Comparison of ENCODE assay signal across 27 mouse cellular contexts in the genomic region with DNA sequence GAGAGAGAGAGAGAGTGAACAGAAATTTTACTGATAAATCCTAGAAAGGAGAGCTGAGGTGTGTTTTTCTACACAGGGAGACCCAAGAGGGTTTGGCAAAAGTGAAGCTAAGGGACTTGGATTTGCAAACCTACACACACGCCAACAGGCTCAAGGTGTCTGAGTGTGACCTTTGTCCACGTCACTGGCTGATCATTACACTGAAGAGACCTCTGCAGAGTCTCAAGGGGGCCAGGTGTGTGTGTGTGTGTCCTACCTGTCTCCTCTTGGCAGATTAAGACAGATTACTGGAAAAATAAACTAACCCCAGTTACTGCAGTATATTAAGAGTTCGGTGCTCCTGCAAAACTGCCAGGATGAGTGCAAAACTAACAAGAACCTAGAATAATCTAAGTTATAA. TPM values are rescaled to one million over a fixed set of nuclear protein-coding genes. Genes with fewer than 3 reads are reported as not detected.
A peak's percentile ranks its signal among the peaks of the same experiment; 100 is the strongest.
DNase-seq lines count a peak whose midpoint lies in the region; ATAC-seq and TF ChIP-seq lines count a peak whose summit lies in the region.
"Had no signal": no experiment of that assay in that cellular context is flagged by ENCODE, and none has a peak within 500 bp of the region (broad histone marks: within the 10 kb centered on the region; RNA-seq: fewer than 3 reads in every experiment).

No protein-coding gene starts in this region.

- H3K4me2 ChIP-seq in intestine, embryonic 16.5 days (ENCODE audit: low read depth, low read length) = no peak overlapping the region
- H3K4me2 ChIP-seq in intestine, postnatal 0 days (replicated peaks; ENCODE audit: low read depth) = no peak overlapping the region
- no peak overlapping the region for H3K4me2 ChIP-seq in kidney, embryonic 16.5 days (replicated peaks; ENCODE audit: low read depth, low read length)
- H3K4me2 ChIP-seq in midbrain, embryonic 11.5 days = no peak overlapping the region
- H3K4me2 ChIP-seq: embryonic facial prominence, embryonic 12.5 days; embryonic facial prominence, embryonic 15.5 days; heart, embryonic 12.5 days; heart, embryonic 15.5 days; hindbrain, embryonic 13.5 days had no signal

- peak; percentile 87 for DNase-seq in kidney, adult 2 months
- peak; percentile 61 to 71 for DNase-seq in kidney, postnatal 25 days
- no peak for DNase-seq in midbrain, embryonic 11.5 days (ENCODE audit: low spot score, missing footprints)
- DNase-seq in right cerebral cortex, adult 2 months (ENCODE audit: low spot score in 2 of 2) = no peak
- DNase-seq: adrenal gland, adult 2 months; adrenal gland, postnatal 14 days; cerebellum, adult 11 months; cerebellum, adult 2 months; cerebellum, adult 9-11 months; cerebellum, postnatal 25 days; forebrain, postnatal 0 days; gastrocnemius, adult 2 months; gastrocnemius, postnatal 14 days; heart, adult 18-20 months; heart, postnatal 10 days; heart, postnatal 36 days had no signal

- H3K9ac ChIP-seq in intestine, embryonic 16.5 days (ENCODE audit: low read depth, low read length) = no peak overlapping the region
- no peak overlapping the region for H3K9ac ChIP-seq in intestine, postnatal 0 days (ENCODE audit: low read depth, low read length)
- no peak overlapping the region for H3K9ac ChIP-seq in kidney, embryonic 16.5 days (replicated peaks; ENCODE audit: low read length)
- no peak overlapping the region for H3K9ac ChIP-seq in midbrain, embryonic 11.5 days (ENCODE audit: low read length)
- H3K9ac ChIP-seq: embryonic facial prominence, embryonic 12.5 days; embryonic facial prominence, embryonic 15.5 days; forebrain, postnatal 0 days; heart, embryonic 12.5 days; heart, embryonic 15.5 days; hindbrain, embryonic 13.5 days had no signal

- WGBS in intestine, embryonic 16.5 days = 57% methylated on average over 3 of the region's 3 CpGs
- WGBS in intestine, postnatal 0 days = 42% methylated on average over 3 of the region's 3 CpGs
- 43% methylated on average over 3 of the region's 3 CpGs for WGBS in kidney, adult 2 months
- 66% methylated on average over 3 of the region's 3 CpGs for WGBS in kidney, embryonic 16.5 days
- WGBS in midbrain, embryonic 11.5 days = 91% methylated on average over 3 of the region's 3 CpGs

- no peak overlapping the region for H3K27ac ChIP-seq in intestine, embryonic 16.5 days (ENCODE audit: low read length)
- no peak overlapping the region for H3K27ac ChIP-seq in intestine, postnatal 0 days (ENCODE audit: low read depth, low read length)
- no peak overlapping the region for H3K27ac ChIP-seq in kidney, adult 2 months (ENCODE audit: insufficient read depth, low read depth, low read length)
- 0 out of 2 replicates have a peak overlapping the region, but pooled peaks have one; percentile 34 for H3K27ac ChIP-seq in kidney, embryonic 16.5 days (ENCODE audit: low read length)
- no peak overlapping the region for H3K27ac ChIP-seq in midbrain, embryonic 11.5 days (ENCODE audit: low read depth, low read length)
- H3K27ac ChIP-seq: embryonic facial prominence, embryonic 12.5 days; embryonic facial prominence, embryonic 15.5 days; gastrocnemius, adult 2 months; heart, embryonic 15.5 days; hindbrain, embryonic 10.5 days; hindbrain, embryonic 13.5 days had no signal

- no peak overlapping the region for H3K4me3 ChIP-seq in intestine, embryonic 16.5 days (ENCODE audit: low read length)
- H3K4me3 ChIP-seq in intestine, postnatal 0 days (ENCODE audit: low read depth, low read length) = no peak overlapping the region
- no peak overlapping the region for H3K4me3 ChIP-seq in kidney, adult 2 months (ENCODE audit: insufficient read depth, low read depth, low read length)
- H3K4me3 ChIP-seq in kidney, embryonic 16.5 days (ENCODE audit: low read length) = no peak overlapping the region
- no peak overlapping the region for H3K4me3 ChIP-seq in midbrain, embryonic 11.5 days (ENCODE audit: low read depth, low read length)
- H3K4me3 ChIP-seq: embryonic facial prominence, embryonic 12.5 days; embryonic facial prominence, embryonic 15.5 days; gastrocnemius, adult 2 months; heart, embryonic 12.5 days; heart, embryonic 15.5 days; hindbrain, embryonic 10.5 days; hindbrain, embryonic 13.5 days had no signal

- no peak for TF ChIP-seq CTCF in intestine, postnatal 0 days (IDR thresholded peaks at IDR 0.05; ENCODE audit: low read depth)
- no peak for TF ChIP-seq CTCF in kidney, adult 2 months (conservative IDR thresholded peaks at IDR 0.05; ENCODE audit: insufficient read depth, insufficient read length, low read depth, low read length)

- H3K36me3 ChIP-seq in intestine, embryonic 16.5 days (ENCODE audit: control insufficient read depth, insufficient read depth, low read length) = no peaks in the 10 kb centered on the region
- no peaks in the 10 kb centered on the region for H3K36me3 ChIP-seq in intestine, postnatal 0 days (ENCODE audit: control insufficient read depth, insufficient read depth)
- H3K36me3 ChIP-seq in kidney, adult 2 months (ENCODE audit: control insufficient read depth, insufficient read depth, low read length) = no peaks in the 10 kb centered on the region
- H3K36me3 ChIP-seq in kidney, embryonic 16.5 days (ENCODE audit: insufficient read depth, low read length) = no peaks in the 10 kb centered on the region
- H3K36me3 ChIP-seq in midbrain, embryonic 11.5 days (ENCODE audit: control insufficient read depth, insufficient read depth, low read length) = no peaks in the 10 kb centered on the region
- H3K36me3 ChIP-seq: embryonic facial prominence, embryonic 12.5 days; embryonic facial prominence, embryonic 15.5 days; heart, embryonic 12.5 days; heart, embryonic 15.5 days; hindbrain, embryonic 10.5 days; hindbrain, embryonic 13.5 days had no signal

- H3K9me3 ChIP-seq in intestine, embryonic 16.5 days (ENCODE audit: control insufficient read depth, low read length) = no peaks in the 10 kb centered on the region
- no peaks in the 10 kb centered on the region for H3K9me3 ChIP-seq in intestine, postnatal 0 days (ENCODE audit: control insufficient read depth)
- no peaks in the 10 kb centered on the region for H3K9me3 ChIP-seq in kidney, embryonic 16.5 days (ENCODE audit: low read length)
- no peaks in the 10 kb centered on the region for H3K9me3 ChIP-seq in midbrain, embryonic 11.5 days (ENCODE audit: control insufficient read depth, low read length)
- H3K9me3 ChIP-seq: embryonic facial prominence, embryonic 12.5 days; embryonic facial prominence, embryonic 15.5 days; heart, embryonic 12.5 days; heart, embryonic 15.5 days; hindbrain, embryonic 10.5 days; hindbrain, embryonic 13.5 days had no signal

- H3K27me3 ChIP-seq in intestine, embryonic 16.5 days (replicated peaks; ENCODE audit: control insufficient read depth, insufficient read depth, low read length) = no peaks in the 10 kb centered on the region
- H3K27me3 ChIP-seq in intestine, postnatal 0 days (replicated peaks; ENCODE audit: control insufficient read depth, insufficient read depth, low read length) = no peaks in the 10 kb centered on the region
- H3K27me3 ChIP-seq in kidney, adult 2 months (replicated peaks; ENCODE audit: control insufficient read depth, insufficient read depth, low read length) = no peaks in the 10 kb centered on the region
- H3K27me3 ChIP-seq in kidney, embryonic 16.5 days (ENCODE audit: insufficient read depth, low read length) = no peaks in the 10 kb centered on the region
- no peaks in the 10 kb centered on the region for H3K27me3 ChIP-seq in midbrain, embryonic 11.5 days (ENCODE audit: control insufficient read depth, insufficient read depth, low read length)
- H3K27me3 ChIP-seq: embryonic facial prominence, embryonic 12.5 days; embryonic facial prominence, embryonic 15.5 days; heart, embryonic 12.5 days; heart, embryonic 15.5 days; hindbrain, embryonic 13.5 days had no signal

- ATAC-seq in intestine, embryonic 16.5 days = peak; percentile 60; the same call in 1 of the 2 replicates
- no peak for ATAC-seq in intestine, postnatal 0 days
- ATAC-seq in kidney, embryonic 16.5 days (ENCODE audit: low FRiP score, low TSS enrichment) = no peak
- no peak for ATAC-seq in midbrain, embryonic 11.5 days (ENCODE audit: low FRiP score)
- ATAC-seq in megakaryocyte-erythroid progenitor cell, adult 5-6 weeks (replicated peaks; ENCODE audit: low FRiP score, low TSS enrichment, poor library complexity, severe bottlenecking) = no peak
- ATAC-seq: forebrain, embryonic 14.5 days; forebrain, postnatal 0 days had no signal

- TF ChIP-seq POLR2A in kidney, adult 2 months (IDR thresholded peaks at IDR 0.05; ENCODE audit: low read depth, low read length) = no peak

- peaks cover 19% of the 10 kb centered on the region for H3K4me1 ChIP-seq in intestine, embryonic 16.5 days (ENCODE audit: control insufficient read depth, insufficient read depth, low read length)
- H3K4me1 ChIP-seq in intestine, postnatal 0 days (replicated peaks; ENCODE audit: control insufficient read depth, insufficient read depth, low read length) = 0 out of 2 replicates have a peak, but pooled peaks cover 5% of the 10 kb centered on the region
- peaks cover 14% of the 10 kb centered on the region for H3K4me1 ChIP-seq in kidney, adult 2 months (ENCODE audit: control insufficient read depth, insufficient read depth, low read length)
- peaks cover 22% of the 10 kb centered on the region for H3K4me1 ChIP-seq in kidney, embryonic 16.5 days (ENCODE audit: insufficient read depth, low read length)
- no peaks in the 10 kb centered on the region for H3K4me1 ChIP-seq in midbrain, embryonic 11.5 days (ENCODE audit: control insufficient read depth, insufficient read depth, low read length)
- H3K4me1 ChIP-seq: embryonic facial prominence, embryonic 12.5 days; embryonic facial prominence, embryonic 15.5 days; heart, embryonic 15.5 days; hindbrain, embryonic 10.5 days; hindbrain, embryonic 13.5 days had no signal

RNA-seq across cellular contexts. Expression of a gene that starts 27.6 kb away (rescaled TPM):
- 34.5 and 40.6 TPM in 2 replicates for polyA plus RNA-seq in intestine, embryonic 16.5 days (2015; fragmentation: Nextera tagmentation; extraction: Ambion mirVana)
- polyA plus RNA-seq in intestine, postnatal 0 days (2015; fragmentation: Nextera tagmentation; extraction: Ambion mirVana) = 32.1 TPM in 2 replicates
- 16.9 and 21.3 TPM in 2 replicates for polyA plus RNA-seq in kidney, adult 2 months (2012; rRNA removed)
- polyA plus RNA-seq in kidney, embryonic 16.5 days (2015; fragmentation: Nextera tagmentation; extraction: Ambion mirVana) = 81.5 and 84.7 TPM in 2 replicates
- 71.7 and 81.6 TPM in 2 replicates for polyA plus RNA-seq in midbrain, embryonic 11.5 days (2014; fragmentation: Nextera tagmentation; extraction: Ambion mirVana)
- 62.6 and 74.0 TPM in 2 replicates for total RNA-seq in megakaryocyte-erythroid progenitor cell, adult 5-6 weeks (2014; fragmentation: Nextera tagmentation)
- 184 and 217 TPM in 2 replicates for total RNA-seq in megakaryocyte-erythroid progenitor cell, adult 5-6 weeks (2017)

Comparison
In these comparisons a context has a peak if more than half of its experiments do, and no peak if none do; other contexts are left out.
1. DNase-seq: peak in kidney, adult 2 months (single experiment) and kidney, postnatal 25 days (2 of 2); none in midbrain, embryonic 11.5 days (single experiment) and right cerebral cortex, adult 2 months (0 of 2).